In genomic region chr9:80913867-80914266, GRCm38 (mm10) we compare ENCODE assay signal across 20 mouse cellular contexts.
"Had no signal": no experiment of that assay in that cellular context is flagged by ENCODE, and none has a peak within 500 bp of the region (broad histone marks: within the 10 kb centered on the region; RNA-seq: fewer than 3 reads in every experiment).

No protein-coding gene starts in this region.

- DNase-seq: kidney, adult 18-20 months; kidney, adult 9 months; kidney, postnatal 14 days; kidney, postnatal 4 days; left cerebral cortex, postnatal 4 days; lung, adult 18-20 months; lung, postnatal 10 days; lung, postnatal 36 days; retina, postnatal 1 day; right cerebral cortex, postnatal 25 days; spleen, adult 18-20 months; thymus, adult 18-20 months; thymus, postnatal 36 days had no signal

- H3K36me3 ChIP-seq: intestine, embryonic 15.5 days; limb, embryonic 12.5 days; limb, embryonic 15.5 days; liver, embryonic 15.5 days; lung, embryonic 15.5 days had no signal

- H3K9me3 ChIP-seq: intestine, embryonic 15.5 days; limb, embryonic 12.5 days; limb, embryonic 15.5 days; liver, embryonic 15.5 days; lung, embryonic 15.5 days; megakaryocyte, embryonic 14.5 days had no signal

- H3K27ac ChIP-seq: intestine, embryonic 15.5 days; limb, embryonic 12.5 days; limb, embryonic 15.5 days; liver, embryonic 15.5 days; lung, embryonic 15.5 days had no signal

- H3K9ac ChIP-seq: intestine, embryonic 15.5 days; limb, embryonic 12.5 days; limb, embryonic 15.5 days; liver, embryonic 15.5 days; lung, embryonic 15.5 days had no signal

- H3K4me3 ChIP-seq: intestine, embryonic 15.5 days; limb, embryonic 12.5 days; limb, embryonic 15.5 days; liver, embryonic 15.5 days; lung, embryonic 15.5 days; megakaryocyte, embryonic 14.5 days had no signal

- ATAC-seq: intestine, embryonic 15.5 days had no signal

- H3K4me2 ChIP-seq: intestine, embryonic 15.5 days; limb, embryonic 12.5 days; limb, embryonic 15.5 days; liver, embryonic 11.5 days; liver, embryonic 15.5 days; lung, embryonic 15.5 days had no signal

- H3K4me1 ChIP-seq: intestine, embryonic 15.5 days; limb, embryonic 12.5 days; limb, embryonic 15.5 days; liver, embryonic 15.5 days; lung, embryonic 15.5 days; megakaryocyte, embryonic 14.5 days had no signal

- H3K27me3 ChIP-seq: intestine, embryonic 15.5 days; limb, embryonic 12.5 days; limb, embryonic 15.5 days; liver, embryonic 15.5 days; lung, embryonic 15.5 days; megakaryocyte, embryonic 14.5 days had no signal
